Comparison of ENCODE assay signal across 26 mouse cellular contexts in genomic region chr4:46811165-46811564, GRCm38 (mm10).
DNase-seq lines count a peak whose midpoint lies in the region; ATAC-seq lines count a peak whose summit lies in the region.
"Had no signal": no experiment of that assay in that cellular context is flagged by ENCODE, and none has a peak within 500 bp of the region (broad histone marks: within the 10 kb centered on the region; RNA-seq: fewer than 3 reads in every experiment).

No protein-coding gene starts in this region.

- H3K27me3 ChIP-seq in hindbrain, embryonic 10.5 days (ENCODE audit: insufficient read depth, poor library complexity, severe bottlenecking), result no peaks in the 10 kb centered on the region
- no peaks in the 10 kb centered on the region for H3K27me3 ChIP-seq in hindbrain, embryonic 13.5 days
- no peaks in the 10 kb centered on the region for H3K27me3 ChIP-seq in midbrain, embryonic 10.5 days (ENCODE audit: low read depth, poor library complexity, severe bottlenecking)
- H3K27me3 ChIP-seq in midbrain, embryonic 15.5 days (replicated peaks), result no peaks in the 10 kb centered on the region
- H3K27me3 ChIP-seq: forebrain, embryonic 13.5 days; heart, embryonic 13.5 days; hindbrain, embryonic 12.5 days had no signal

- DNase-seq in hindbrain, embryonic 10.5 days (ENCODE audit: low spot score), result no peak
- DNase-seq in midbrain, embryonic 10.5 days (ENCODE audit: low spot score), result no peak
- DNase-seq in ZHBTc4 (ENCODE audit: low read depth, low spot score), result peak; percentile 51
- no peak for DNase-seq in kidney, postnatal 25 days
- DNase-seq: adrenal gland, adult 8-10 months; adrenal gland, postnatal 25 days; cerebellum, adult 11-12 months; cerebellum, adult 8-10 months; cerebellum, postnatal 10 days; cerebellum, postnatal 36 days; gastrocnemius, postnatal 10 days; gastrocnemius, postnatal 36 days; heart, adult 2 months; heart, postnatal 14 days; heart, postnatal 4 days; kidney, adult 2 months had no signal

- H3K27ac ChIP-seq in hindbrain, embryonic 10.5 days, result peak overlapping the region; percentile 35; the same call in 1 of the 2 replicates
- no peak overlapping the region for H3K27ac ChIP-seq in hindbrain, embryonic 13.5 days
- H3K27ac ChIP-seq in midbrain, embryonic 10.5 days (replicated peaks), result 0 out of 2 replicates have a peak overlapping the region, but pooled peaks have one; percentile 13
- H3K27ac ChIP-seq in midbrain, embryonic 15.5 days, result no peak overlapping the region
- H3K27ac ChIP-seq: forebrain, embryonic 10.5 days; forebrain, embryonic 13.5 days; heart, adult 2 months; heart, embryonic 10.5 days; heart, embryonic 13.5 days; hindbrain, embryonic 12.5 days had no signal

- no peak overlapping the region for H3K4me3 ChIP-seq in hindbrain, embryonic 10.5 days
- H3K4me3 ChIP-seq in hindbrain, embryonic 13.5 days, result no peak overlapping the region
- H3K4me3 ChIP-seq in midbrain, embryonic 10.5 days, result no peak overlapping the region
- no peak overlapping the region for H3K4me3 ChIP-seq in midbrain, embryonic 15.5 days
- H3K4me3 ChIP-seq: forebrain, embryonic 10.5 days; forebrain, embryonic 13.5 days; heart, adult 2 months; heart, embryonic 10.5 days; heart, embryonic 13.5 days; hindbrain, embryonic 12.5 days had no signal

- no peak for ATAC-seq in hindbrain, embryonic 13.5 days (ENCODE audit: low FRiP score)
- ATAC-seq in midbrain, embryonic 15.5 days (replicated peaks), result no peak
- ATAC-seq: CD4-positive, CD25-positive, alpha-beta regulatory T cell, adult 4 months; forebrain, embryonic 13.5 days; forebrain, embryonic 16.5 days; intestine, postnatal 0 days had no signal

- no peaks in the 10 kb centered on the region for H3K9me3 ChIP-seq in hindbrain, embryonic 10.5 days
- H3K9me3 ChIP-seq in hindbrain, embryonic 13.5 days, result no peaks in the 10 kb centered on the region
- H3K9me3 ChIP-seq in midbrain, embryonic 10.5 days (replicated peaks), result no peaks in the 10 kb centered on the region
- H3K9me3 ChIP-seq in midbrain, embryonic 15.5 days, result no peaks in the 10 kb centered on the region
- H3K9me3 ChIP-seq: forebrain, embryonic 10.5 days; forebrain, embryonic 13.5 days; heart, embryonic 10.5 days; heart, embryonic 13.5 days; hindbrain, embryonic 12.5 days had no signal

- H3K4me2 ChIP-seq in hindbrain, embryonic 13.5 days, result no peak overlapping the region
- no peak overlapping the region for H3K4me2 ChIP-seq in midbrain, embryonic 15.5 days
- H3K4me2 ChIP-seq: forebrain, embryonic 13.5 days; heart, embryonic 13.5 days; hindbrain, embryonic 12.5 days had no signal

- no peak overlapping the region for H3K9ac ChIP-seq in hindbrain, embryonic 13.5 days
- no peak overlapping the region for H3K9ac ChIP-seq in midbrain, embryonic 15.5 days
- H3K9ac ChIP-seq: forebrain, embryonic 13.5 days; heart, embryonic 13.5 days; hindbrain, embryonic 12.5 days had no signal

- 51% methylated on average over 5 of the region's 5 CpGs for WGBS in hindbrain, embryonic 10.5 days
- WGBS in hindbrain, embryonic 13.5 days, result 44% methylated on average over 5 of the region's 5 CpGs
- 57% methylated on average over 5 of the region's 5 CpGs for WGBS in midbrain, embryonic 10.5 days
- 42% methylated on average over 5 of the region's 5 CpGs for WGBS in midbrain, embryonic 15.5 days

- no peaks in the 10 kb centered on the region for H3K36me3 ChIP-seq in hindbrain, embryonic 10.5 days
- 0 out of 2 replicates have a peak, but pooled peaks cover 4% of the 10 kb centered on the region for H3K36me3 ChIP-seq in hindbrain, embryonic 13.5 days
- no peaks in the 10 kb centered on the region for H3K36me3 ChIP-seq in midbrain, embryonic 10.5 days
- no peaks in the 10 kb centered on the region for H3K36me3 ChIP-seq in midbrain, embryonic 15.5 days (replicated peaks)
- H3K36me3 ChIP-seq: forebrain, embryonic 10.5 days; heart, embryonic 10.5 days; heart, embryonic 13.5 days; hindbrain, embryonic 12.5 days had no signal

- H3K4me1 ChIP-seq in hindbrain, embryonic 10.5 days (replicated peaks), result peaks cover 8% of the 10 kb centered on the region
- no peaks in the 10 kb centered on the region for H3K4me1 ChIP-seq in hindbrain, embryonic 13.5 days (replicated peaks)
- peaks cover 6% of the 10 kb centered on the region for H3K4me1 ChIP-seq in midbrain, embryonic 10.5 days
- H3K4me1 ChIP-seq in midbrain, embryonic 15.5 days, result no peaks in the 10 kb centered on the region

Comparison
In these comparisons a context has a peak if more than half of its experiments do, and no peak if none do; other contexts are left out.
1. H3K27ac ChIP-seq: peak in hindbrain, embryonic 10.5 days (single experiment) and midbrain, embryonic 10.5 days (single experiment); none in hindbrain, embryonic 13.5 days (single experiment) and midbrain, embryonic 15.5 days (single experiment).